Mouse (Mus musculus) small intestine, adult 2 months (tissue): Measurements from ENCODE around the gene Kcnt2.

ENCODE experiments used
- CTCF ChIP-seq: fragments of 200-500 bp; IDR thresholded peaks from 2 replicates; pipeline ENCODE4 v1.5.1; 2012; ENCODE audit warnings: low read depth, mild to moderate bottlenecking, control low read depth, inconsistent platforms, low read length, moderate library complexity, mixed read lengths; ENCODE audit not compliant: insufficient replicate concordance, insufficient read length; ENCODE audit errors: extremely low read depth
- POLR2A ChIP-seq: fragments of 200-500 bp; IDR thresholded peaks from 2 replicates; pipeline ENCODE4 v1.6.1; 2012; ENCODE audit warnings: low read depth, mild to moderate bottlenecking, control low read depth, inconsistent platforms, low read length, moderate library complexity

GRCm38 (mm10) chr1:140560801-140561200 lies 314.8 kb downstream of the Kcnt2 start:
- TF ChIP-seq CTCF: no peak
- TF ChIP-seq POLR2A: no peak
